Mouse (Mus musculus): ENCODE data around the gene Peak1.
A peak's percentile ranks its signal among the peaks of the same experiment; 100 is the strongest.
"Not testable (repeated sequence)": the region's sequence is repeated elsewhere in the genome, so short reads cannot be mapped to it uniquely, and the experiment has no call there.

Gene Peak1

DNA sequence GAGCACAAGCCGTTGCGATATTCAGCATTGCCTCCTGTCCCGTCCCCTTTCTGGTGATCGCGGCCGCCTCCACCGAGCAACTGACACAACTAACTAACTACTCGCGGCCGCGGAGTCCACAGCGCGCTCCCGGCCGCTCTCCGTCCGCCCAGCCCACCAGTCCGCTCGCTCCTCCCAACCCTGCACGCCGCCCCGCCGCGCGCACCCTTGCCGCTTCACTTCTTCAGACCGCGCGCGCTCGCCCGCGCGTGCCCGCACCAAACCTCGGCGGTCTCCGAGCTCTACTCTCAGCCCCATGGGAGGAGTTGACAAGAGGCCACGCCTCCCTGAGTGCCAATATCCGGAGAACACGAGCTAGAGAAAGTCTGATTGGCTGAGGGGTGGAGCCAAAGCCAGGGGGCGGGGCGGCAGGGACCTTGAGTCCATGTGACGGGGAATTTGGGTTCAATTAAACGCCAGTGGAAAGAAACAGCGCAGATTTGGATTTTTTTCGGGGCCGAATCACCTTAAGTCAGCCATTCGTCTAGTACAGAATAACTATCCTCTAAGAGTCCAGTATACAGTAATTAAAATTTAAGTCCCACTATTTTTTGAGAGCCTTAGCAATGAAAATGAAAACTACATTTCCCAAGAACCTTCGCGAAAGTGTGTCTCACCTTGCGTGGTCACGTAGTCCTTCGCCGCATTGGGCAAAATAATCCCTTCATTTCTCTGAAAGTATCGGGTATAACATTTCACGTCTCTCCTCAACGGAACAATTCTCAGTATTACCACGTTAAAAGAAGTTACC, at the start of gene Peak1, which contains the start of gene Hmg20a:
Gene Peak1 (minus strand): TSS at position 120 of the 790 bp plus-strand sequence.
Gene Hmg20a (plus strand): TSS at position 662 of the 790 bp plus-strand sequence.
- peak; percentile 100 for DNase-seq

DNA sequence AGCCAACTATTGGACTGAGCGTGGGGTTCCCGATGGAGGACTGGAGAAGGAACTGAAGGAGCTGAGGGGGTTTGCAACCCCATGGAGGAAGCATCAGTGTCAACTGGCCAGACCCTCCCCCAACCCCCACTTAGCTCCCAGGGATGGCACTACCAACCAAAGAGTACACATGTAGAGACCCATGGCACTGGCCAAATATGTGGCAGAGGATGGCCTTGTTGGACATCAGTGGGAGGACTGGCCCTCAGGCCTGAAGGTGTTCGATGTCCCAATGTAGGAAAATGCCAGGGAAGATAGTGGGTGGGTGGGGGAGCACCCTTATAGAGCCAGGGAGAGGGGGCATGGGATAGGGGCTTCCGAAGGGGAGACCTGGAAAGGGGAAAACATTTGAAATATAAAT, 48.4 kb upstream of the Peak1 start:
- DNase-seq: no peak

DNA sequence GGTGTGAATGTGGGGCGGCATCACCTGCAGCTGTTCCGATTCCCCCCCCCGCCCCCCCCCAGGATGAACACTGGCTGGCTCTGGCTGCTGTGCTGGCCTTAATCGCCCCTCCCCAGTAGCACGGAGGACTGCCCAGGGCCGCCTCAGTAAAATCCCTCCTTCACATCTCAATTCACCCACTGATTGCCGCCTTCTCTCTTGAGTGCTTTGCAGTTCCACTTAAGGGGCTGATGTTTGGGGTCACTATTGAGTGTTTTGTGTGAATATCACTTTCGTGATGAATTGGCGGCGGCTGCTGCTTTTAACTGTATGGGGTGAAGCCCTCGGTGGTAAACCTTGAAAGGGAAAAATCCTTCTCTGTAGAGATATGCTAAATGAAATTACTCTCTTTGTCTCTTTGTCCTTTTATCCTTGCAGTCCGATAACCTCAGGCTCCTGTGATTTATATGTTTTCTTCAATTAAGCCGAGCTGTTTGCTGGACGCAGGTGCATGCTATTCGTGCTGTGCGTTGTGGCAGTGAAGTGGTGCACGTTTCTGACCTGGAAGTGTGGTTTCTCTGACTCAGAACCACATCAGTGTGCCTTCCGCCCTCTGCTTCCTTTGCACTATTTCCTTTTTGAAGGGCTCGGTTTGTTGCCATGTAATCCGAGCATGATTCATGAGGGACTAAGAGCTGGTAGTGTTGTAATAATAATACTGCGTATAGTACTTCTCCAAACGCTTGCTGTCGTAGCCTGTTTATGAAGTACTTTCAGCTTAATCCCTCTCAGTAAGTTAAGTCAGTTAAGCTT, 47.2 kb upstream of the Peak1 start:
- peak; percentile 33 to 47 for DNase-seq

DNA sequence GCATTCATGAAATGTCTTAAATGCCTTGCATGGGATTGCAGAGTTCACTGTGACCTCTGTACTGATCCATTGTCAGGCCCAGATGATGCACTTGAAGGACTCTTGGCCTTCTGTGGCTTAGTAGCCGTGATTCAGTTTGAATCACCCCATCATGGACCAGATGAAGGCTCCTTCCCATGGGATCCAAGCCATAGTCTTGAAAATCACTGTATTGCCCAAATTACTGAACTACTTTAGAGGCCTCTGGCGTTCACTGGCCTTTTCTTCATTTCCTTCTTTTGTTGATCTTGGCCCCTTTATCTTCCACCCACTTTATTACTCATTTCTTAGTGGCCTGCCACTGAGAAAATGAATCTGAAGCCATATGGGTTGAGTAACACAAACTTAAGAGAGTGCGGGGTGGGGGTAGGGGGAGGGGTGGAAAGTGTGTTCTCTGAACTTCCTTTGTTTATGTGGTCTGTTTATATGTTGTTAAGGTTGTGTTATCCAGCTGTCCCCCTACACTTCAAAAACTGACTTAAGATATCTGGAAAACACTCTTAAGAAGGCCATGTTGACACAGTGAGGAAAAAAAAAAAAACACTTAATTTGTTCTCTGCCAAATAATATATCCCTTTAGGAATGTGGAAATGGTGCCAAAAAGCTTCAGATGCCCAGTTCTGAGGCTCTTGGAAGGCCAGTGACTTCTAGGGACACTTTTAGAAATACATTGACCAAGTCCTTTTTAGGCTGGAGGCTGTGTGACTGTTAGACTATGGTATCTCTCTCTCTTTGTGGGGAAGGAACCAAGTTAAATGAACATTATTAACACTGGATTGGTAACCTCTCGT, 46.0 kb upstream of the Peak1 start:
- peak; percentile 16 to 50 for DNase-seq

DNA sequence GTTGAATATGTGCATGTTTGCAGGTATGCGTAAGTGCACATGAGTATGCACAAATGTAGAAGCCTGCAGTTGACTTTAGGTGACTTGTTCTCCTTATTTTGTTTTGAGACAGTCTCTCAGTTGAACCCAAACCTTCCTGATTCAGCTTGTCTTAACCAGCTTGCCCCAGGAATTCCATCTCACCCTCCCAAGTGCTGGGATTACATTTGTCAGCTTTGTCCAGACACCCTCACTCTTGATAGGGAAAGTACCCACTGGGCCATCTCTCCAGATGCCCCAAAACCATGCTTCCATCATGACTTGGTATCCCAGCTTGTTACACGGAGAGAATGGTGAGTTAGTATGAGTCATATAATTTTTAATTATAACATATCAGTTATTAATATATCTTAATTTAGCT, 45.2 kb upstream of the Peak1 start:
- DNase-seq: no peak

DNA sequence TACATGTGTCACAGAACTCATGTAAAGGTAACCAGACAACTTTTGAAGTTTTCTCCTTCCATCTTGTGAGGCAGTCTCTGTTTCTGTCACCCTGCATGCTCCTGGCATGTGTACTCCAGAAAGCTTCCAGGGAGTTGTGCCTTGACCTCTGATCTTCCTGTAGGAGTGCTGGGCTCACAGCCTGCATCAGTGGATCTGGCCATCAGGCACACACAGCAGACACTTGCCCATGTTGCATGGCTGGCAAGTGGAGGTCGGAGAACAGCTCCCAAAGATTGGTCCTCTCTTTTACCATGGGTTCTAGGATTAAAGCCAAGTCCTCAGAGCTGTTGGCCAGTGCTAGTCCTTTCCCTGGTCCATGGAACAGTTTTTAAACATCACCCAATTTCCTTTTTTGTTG, 44.7 kb upstream of the Peak1 start:
- DNase-seq: peak in 1 of 2 experiments; percentile 42

DNA sequence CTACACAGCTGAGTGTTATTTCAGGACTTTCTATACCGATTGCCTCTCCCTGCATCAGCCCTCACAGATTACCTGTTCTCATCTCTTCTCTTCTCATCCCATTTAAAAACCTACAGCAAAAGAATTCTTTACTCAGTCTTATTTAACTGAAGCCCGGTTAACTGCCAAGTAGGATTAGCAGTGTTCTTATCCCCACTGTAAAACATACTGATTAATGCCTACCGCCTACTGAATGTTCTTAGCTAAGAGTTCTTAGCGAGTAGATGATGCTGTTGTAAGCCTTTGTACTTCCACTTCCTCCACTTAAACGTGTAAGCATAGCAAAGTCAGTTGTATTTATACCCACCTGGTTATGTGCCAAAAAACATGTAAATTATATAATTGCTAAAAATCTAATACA, 43.1 kb upstream of the Peak1 start:
- DNase-seq: no peak

DNA sequence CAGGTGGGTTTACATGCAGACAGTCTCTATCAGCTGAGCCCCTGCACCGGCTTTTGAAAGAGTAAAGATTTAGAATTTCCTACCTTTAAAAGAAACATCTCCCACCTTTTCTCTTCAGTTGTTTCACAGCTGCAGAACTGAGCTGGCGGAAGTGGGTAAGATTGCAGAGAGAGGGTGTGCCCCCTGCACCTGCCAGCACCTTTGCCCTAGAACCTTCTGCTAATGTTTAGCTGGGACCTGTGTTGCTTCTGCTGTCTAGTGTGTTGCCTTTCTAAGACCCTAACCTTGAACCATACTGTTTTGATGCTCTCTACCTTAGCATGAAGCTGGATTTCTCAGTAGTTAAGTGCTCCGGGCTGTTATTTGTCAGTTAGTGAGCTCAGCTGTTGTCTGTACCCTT, 38.6 kb upstream of the Peak1 start:
- DNase-seq: peak in 1 of 2 experiments; percentile 50

DNA sequence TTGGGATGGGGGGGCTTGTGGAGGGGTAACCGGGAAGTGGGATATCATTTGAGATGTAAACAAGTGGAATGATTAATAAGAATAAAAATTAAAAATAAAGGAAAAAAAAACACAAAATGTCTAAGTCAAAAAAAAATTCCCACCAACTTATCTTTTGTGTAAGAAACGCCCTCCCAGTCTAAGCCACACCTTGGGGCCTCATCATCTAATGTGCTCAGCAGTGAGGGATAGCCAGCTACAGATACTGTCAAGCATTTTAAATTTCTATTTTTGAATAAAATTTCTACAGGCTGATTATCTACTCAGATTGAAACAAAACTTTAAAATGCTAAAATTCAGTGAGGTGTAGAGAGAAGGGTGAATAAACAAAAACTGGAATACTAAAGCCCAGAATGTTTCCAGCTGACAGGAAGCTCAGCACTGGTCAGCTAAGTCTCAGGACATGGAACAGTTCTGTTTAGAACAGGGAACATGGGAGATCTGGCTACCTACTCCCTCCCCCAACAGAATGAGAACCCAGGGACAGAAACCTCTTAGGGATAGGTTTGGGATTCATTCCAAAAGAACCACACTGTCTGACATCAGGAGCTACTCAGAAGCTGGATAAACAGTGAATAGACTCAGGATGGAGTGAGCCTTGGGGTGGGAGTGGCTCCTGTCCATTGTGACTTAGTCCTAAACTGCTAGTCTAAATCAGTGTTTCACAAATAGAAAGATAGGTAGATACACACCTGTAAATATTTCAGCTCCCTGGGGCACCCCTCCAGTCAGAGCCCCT, 35.4 kb upstream of the Peak1 start:
- no peak for DNase-seq

DNA sequence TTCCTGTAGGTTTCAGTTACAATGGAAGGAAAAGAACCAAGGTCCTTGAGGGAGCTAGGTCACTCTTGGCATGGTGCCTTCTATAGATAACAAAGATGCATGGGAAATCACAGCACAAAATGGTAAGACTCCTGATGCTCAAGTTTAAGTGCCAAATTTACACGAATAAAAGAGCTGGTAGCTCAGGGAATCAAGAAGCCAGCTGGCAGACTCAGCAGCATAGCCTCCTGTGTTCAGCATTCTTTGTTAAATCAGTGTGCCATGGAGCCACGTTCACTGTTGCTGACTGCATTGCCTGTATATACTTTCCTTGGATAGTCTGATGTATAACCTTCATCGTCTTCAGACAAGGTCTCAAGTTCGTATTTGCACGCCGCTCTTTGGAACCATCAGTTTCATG, 33.7 kb upstream of the Peak1 start:
- no peak for DNase-seq

DNA sequence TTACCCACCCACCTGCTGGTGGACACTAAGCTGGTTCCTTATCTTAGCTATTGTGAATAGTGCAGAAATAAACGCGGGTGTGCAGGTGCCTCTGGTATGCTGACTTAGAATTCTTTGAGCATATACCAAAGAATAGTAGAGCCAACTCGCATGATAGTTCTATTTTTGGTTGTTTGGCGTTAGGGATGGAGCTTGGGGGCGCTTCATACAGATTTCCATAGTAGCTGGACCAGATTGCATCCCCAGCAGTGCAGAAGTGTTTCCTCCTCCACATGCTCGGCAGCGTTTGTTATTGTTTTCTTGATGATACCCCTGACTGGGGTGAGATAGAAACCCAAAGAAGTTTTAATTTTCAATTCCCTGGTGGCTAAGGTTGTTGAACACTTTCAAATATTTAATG, 21.8 kb upstream of the Peak1 start:
- no peak for DNase-seq

DNA sequence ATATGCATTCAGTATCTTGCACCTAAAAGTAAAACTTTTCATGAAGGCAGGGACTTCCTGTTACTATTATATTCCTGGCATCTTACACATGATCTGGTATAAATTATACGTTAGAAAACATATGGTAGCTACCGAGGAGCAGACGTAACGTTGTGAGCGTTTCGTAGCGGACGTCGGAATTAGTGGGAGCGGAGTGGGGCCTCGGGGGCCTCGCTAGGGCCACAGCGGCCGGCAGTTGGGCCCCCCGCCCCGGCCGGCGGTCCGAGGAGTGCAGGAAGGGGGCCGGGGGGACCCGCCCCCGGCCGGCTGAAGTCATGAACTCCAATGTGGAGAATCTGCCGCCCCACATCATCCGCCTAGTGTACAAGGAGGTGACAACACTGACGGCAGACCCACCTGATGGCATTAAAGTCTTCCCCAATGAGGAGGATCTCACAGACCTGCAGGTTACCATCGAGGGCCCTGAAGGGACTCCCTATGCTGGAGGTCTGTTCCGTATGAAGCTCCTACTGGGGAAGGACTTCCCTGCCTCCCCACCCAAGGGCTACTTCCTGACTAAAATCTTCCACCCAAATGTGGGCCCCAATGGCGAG, 19.5 kb upstream of the Peak1 start:
- not testable (repeated sequence) for DNase-seq

DNA sequence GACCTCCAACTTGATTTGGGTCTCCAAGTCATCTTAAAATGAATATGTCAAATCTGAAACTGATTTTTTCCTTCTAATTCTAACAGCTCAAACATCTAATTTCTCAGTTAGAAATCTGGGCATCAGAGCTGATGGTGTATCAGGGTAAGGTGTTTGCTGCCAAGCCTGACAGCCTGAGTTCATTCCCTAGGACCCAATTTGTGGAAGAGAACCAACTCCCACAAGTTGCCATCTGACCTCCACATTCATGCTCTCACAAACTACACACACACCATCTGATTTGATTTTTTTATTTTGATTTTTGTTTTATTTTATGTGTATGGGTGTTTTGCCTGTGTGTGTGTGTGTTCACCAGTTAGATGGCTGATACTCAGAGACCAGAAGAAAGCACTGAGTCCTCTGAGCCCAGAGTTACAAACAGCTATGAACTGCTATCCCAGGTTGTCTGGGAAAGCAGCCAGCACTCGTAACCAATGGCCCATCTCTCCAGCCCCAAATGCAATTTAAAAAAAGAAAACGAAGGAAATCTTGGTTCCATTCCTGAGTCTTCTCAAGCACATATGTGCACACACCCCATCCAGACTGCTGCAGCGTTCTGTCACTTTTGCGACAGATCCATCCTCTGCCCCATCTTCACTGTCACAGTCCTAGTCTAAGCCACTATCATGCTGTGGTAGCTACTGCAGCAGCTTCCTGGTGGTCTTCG, 18.1 kb upstream of the Peak1 start:
- no peak for DNase-seq

DNA sequence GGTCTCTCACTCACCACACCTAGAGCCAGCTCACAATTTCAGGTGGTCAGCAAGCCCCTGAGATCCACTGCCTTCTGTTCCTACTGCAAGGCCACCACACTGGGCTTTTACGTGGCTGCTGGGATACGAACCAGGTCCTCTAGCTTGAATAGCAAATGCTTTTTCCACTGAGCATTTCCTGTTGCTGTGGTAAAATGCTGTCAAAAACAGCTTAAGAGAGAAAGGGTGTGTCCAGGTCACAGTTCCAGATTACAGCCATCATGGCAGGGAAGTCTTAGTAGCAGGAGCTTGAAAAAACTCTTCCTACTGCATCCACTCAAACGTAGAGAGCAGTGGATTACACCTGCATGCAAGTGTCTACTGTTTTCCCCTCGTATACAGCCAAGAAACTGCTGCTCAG, 7.0 kb upstream of the Peak1 start:
- DNase-seq: no peak

DNA sequence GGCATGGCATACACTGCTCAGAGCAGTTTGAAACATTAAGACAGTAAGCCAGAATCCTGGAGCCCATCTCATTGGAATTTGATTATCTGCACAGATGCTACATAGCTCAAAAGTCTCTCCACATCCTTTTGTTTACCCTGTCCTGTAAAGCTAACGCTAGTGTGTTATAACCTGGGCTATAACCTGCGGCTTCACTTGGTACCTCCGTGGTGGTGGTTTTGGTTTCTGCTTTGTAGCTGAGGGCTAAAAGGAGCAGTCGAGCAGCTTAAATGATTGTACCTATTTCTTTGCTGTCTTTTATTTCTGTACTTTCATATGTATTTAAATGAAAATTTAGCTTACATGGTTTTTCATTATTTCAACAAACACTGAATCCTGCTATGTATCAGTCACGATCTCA, 4.1 kb upstream of the Peak1 start:
- no peak for DNase-seq

DNA sequence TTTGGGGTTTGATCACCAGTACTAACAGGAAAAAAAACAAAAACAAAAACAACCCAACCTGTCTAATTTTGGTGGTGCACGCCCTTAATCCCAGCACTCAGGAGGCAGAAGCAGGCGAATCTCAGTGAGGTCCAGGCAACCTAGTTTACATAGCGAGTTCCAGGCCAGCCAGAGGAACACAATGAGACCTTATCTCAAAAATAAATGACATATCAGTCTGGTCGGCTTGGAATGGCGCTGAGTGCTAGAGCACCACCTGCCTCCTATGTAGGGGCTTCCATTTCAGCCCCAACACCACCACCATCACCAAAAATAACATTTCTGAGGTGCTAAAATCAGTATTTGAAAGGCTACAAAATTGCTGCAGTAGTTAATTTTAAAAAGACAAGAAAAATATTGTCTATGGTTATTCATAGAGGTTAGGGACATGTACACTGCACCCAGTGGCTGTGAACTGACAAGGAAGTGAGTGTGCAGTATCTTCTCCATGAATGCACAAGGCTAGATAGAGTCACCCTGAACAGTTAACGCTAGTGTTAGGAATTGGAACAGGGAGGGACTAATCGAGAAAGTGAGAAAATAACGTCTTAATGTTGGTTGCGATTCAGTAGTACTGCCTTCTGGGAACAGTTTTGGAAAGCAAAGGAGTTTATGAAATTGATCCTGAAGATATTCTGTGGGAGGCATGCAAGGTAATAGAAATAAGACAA, 3.2 kb upstream of the Peak1 start:
- no peak for DNase-seq

DNA sequence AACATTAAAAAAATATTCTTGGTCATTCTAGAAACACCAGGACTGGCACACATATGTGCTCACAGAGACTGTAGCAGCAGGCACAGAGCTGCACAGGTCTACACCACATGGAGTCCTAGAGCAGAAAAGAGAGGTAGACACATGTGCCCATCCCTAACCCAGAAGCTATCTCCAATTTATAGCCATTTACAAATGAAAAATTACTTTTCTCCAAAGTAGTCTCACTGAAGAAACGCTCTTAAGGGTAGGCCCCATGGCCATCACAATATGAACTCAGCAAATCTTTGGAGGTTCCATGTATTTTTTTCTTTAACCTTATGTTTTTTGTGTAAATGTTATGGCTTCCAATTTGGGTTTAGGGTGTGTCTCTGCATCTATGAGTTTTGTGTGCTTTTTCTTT, 2.4 kb upstream of the Peak1 start:
- no peak for DNase-seq

DNA sequence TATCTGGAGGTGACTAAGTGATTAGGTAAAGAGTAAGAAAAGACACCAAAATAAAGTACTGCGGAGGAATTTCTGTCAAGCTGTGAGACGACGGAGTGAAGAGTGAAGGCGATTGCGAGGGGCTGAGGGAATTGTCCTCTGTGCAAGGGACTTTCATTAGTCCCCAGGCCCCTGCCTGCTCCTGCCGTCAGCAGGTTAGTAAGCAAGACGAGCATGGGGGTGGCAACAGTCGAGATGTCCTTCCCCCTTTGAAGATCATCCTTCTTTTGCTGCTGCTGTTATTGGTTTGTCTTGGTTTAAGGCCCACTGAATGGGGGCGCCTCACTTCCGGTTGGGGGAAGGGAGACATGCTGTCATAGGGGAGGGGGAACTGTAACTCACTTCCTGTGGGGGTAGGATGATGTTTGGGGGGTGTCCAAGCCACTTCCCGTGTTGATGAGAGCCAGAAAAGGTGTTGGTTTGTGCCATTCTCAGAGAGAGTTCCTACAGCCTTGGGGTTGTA, 922 bp upstream of the Peak1 start:
- peak; percentile 69 to 87 for DNase-seq

DNA sequence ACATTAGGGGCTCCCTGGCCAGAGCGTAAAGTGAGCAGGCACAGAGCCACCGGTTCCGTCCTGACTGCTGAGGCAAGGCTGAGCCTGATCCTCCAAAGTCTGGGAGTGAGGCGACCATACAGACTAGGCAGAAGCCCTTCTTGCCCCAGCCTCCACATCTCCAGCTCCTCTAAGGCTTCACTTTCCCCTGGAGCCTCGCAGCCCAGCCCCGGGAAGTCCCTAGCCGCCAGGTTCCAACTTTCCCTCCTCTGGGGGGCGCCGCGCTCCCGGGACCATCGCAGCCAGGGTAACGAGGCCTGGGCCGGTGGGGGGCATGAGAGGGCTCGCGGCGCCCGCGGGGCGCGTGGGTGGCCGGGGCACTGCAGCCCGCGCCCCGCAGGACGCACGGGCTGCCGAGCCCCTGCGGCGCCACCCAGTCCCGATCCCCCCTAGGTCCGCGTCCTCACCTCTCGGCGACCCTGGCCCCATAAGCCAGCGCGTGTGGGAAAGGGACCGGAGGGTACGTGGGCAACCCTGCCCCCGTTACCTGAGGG, 386 bp downstream of the Peak1 start:
- peak; percentile 89 to 90 for DNase-seq

DNA sequence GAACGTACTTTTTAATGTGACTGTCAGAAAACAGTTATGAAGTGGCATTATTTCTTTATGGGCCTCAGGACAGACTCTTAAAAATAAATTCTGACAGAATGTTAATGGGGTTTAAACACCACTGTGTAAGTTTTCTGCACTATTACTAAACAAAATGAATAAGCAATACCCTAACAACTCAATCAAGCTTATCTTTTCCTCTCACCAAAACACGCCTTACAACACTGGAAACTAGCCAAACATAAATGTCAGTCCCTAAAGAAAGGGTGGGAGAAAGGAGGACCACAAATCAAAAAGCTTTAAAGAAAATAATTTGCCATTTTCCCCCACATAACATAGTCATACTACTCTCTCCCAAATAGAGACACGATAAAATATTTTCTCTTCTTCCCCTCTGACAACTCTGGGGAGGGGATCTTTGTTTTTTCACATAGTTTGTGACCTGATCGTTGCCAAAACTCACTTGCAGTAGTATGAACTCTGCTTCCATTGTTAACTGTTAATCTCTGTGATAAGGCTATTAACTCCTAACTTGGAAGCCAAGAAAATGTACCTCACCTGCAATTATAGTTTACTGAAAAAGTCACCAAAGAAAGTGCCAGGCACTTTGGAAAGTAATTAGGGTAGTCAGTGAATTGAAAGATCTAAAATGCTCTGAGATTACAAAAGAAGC, 1.8 kb downstream of the Peak1 start:
- DNase-seq: no peak
